In the genomic region with DNA sequence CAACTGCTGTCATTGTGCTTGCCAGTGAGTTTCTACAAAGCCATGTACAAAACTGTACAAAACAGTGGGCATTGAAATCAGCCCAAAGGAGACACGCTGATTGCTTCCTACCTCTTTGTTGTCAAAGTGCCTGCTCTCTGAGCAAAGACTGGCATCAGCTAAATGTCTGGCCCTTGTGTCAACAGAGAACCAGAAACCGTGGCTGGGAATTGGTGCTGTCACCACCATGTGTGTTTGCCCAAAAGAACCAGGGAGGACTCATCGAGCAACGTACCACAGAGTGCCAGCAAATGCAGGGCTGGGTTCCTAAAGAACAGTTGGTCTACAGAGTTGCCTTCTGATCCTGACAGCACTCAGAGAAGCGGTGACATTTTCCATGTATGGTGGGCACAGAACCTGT, we compare ENCODE assay signal across 22 mouse cellular contexts. TPM values are rescaled to one million over a fixed set of nuclear protein-coding genes. Genes with fewer than 3 reads are reported as not detected.
"Had no signal": no experiment of that assay in that cellular context is flagged by ENCODE, and none has a peak within 500 bp of the region (broad histone marks: within the 10 kb centered on the region; RNA-seq: fewer than 3 reads in every experiment).

No protein-coding gene starts in this region.

- H3K4me1 ChIP-seq: midbrain, embryonic 10.5 days; midbrain, embryonic 12.5 days; neural tube, embryonic 13.5 days; neural tube, embryonic 15.5 days had no signal

- ATAC-seq: midbrain, embryonic 16.5 days had no signal

- H3K27me3 ChIP-seq: midbrain, embryonic 12.5 days; neural tube, embryonic 13.5 days; neural tube, embryonic 15.5 days had no signal

- H3K9ac ChIP-seq: lung, embryonic 14.5 days; midbrain, embryonic 12.5 days; neural tube, embryonic 13.5 days; neural tube, embryonic 15.5 days had no signal

- DNase-seq: lung, adult 18-20 months; lung, embryonic 14.5 days; lung, postnatal 10 days; lung, postnatal 4 days; midbrain, embryonic 14.5 days; retina, postnatal 1 day; right cerebral cortex, adult 18-20 months; right cerebral cortex, postnatal 25 days; right cerebral cortex, postnatal 4 days; spleen, adult 18-20 months; thymus, adult 18-20 months; thymus, postnatal 14 days; thymus, postnatal 36 days had no signal

- H3K36me3 ChIP-seq: midbrain, embryonic 10.5 days; midbrain, embryonic 12.5 days; neural tube, embryonic 13.5 days; neural tube, embryonic 15.5 days had no signal

- H3K9me3 ChIP-seq: midbrain, embryonic 10.5 days; midbrain, embryonic 12.5 days; neural tube, embryonic 13.5 days; neural tube, embryonic 15.5 days had no signal

- H3K4me2 ChIP-seq: lung, embryonic 14.5 days; midbrain, embryonic 12.5 days; neural tube, embryonic 13.5 days; neural tube, embryonic 15.5 days had no signal

- H3K27ac ChIP-seq: midbrain, embryonic 10.5 days; midbrain, embryonic 12.5 days; neural tube, embryonic 13.5 days; neural tube, embryonic 15.5 days had no signal

- H3K4me3 ChIP-seq: midbrain, embryonic 10.5 days; midbrain, embryonic 12.5 days; myocyte; neural tube, embryonic 13.5 days; neural tube, embryonic 15.5 days had no signal

RNA-seq across cellular contexts. Expression of a gene that starts 2.3 kb away (rescaled TPM):
- total RNA-seq: megakaryocyte, adult 5-6 weeks; megakaryocyte-erythroid progenitor cell, adult 5-6 weeks had no signal
- polyA plus RNA-seq: lung, embryonic 14.5 days; lung, embryonic 16.5 days; midbrain, embryonic 10.5 days; midbrain, embryonic 12.5 days; midbrain, embryonic 14.5 days; myocyte had no signal
